Mouse (Mus musculus): ENCODE measurements around the gene Plcd1. TPM values are rescaled to one million over a fixed set of nuclear protein-coding genes. Genes with fewer than 3 reads are reported as not detected.

Plcd1 gene
- total RNA-seq, 2 experiments from 2014 or later, result not detected

- ATAC-seq (replicated peaks; ENCODE audit: low FRiP score, low TSS enrichment, poor library complexity, severe bottlenecking), result peak; percentile 24; the same call in 1 of the 2 replicates
Observed at GRCm38 (mm10) chr9:119063036-119063644, 30.2 kb downstream of the Plcd1 start.

GRCm38 (mm10) chr9:119060701-119061100, 32.6 kb downstream of the Plcd1 start:
- no peak for ATAC-seq (replicated peaks; ENCODE audit: low FRiP score, low TSS enrichment, poor library complexity, severe bottlenecking)

- no peak for ATAC-seq (replicated peaks; ENCODE audit: low FRiP score, low TSS enrichment, poor library complexity, severe bottlenecking)
Observed at GRCm38 (mm10) chr9:119058245-119058644, 35.1 kb downstream of the Plcd1 start.

- no peak for ATAC-seq (replicated peaks; ENCODE audit: low FRiP score, low TSS enrichment, poor library complexity, severe bottlenecking)
Observed at GRCm38 (mm10) chr9:119055336-119055735, 38.0 kb downstream of the Plcd1 start.

- ATAC-seq (replicated peaks; ENCODE audit: low FRiP score, low TSS enrichment, poor library complexity, severe bottlenecking), result no peak
Observed at GRCm38 (mm10) chr9:119053964-119054576, 39.2 kb downstream of the Plcd1 start.

- no peak for ATAC-seq (replicated peaks; ENCODE audit: low FRiP score, low TSS enrichment, poor library complexity, severe bottlenecking)
Observed at GRCm38 (mm10) chr9:119052154-119052944, 41.0 kb downstream of the Plcd1 start, which contains the start of gene Vill. TSS of gene Vill (plus strand) at chr9:119052778.

- no peak for ATAC-seq (replicated peaks; ENCODE audit: low FRiP score, low TSS enrichment, poor library complexity, severe bottlenecking)
Observed at GRCm38 (mm10) chr9:119051158-119051557, 42.1 kb downstream of the Plcd1 start.

GRCm38 (mm10) chr9:119048182-119048903, 45.0 kb downstream of the Plcd1 start:
- ATAC-seq (replicated peaks; ENCODE audit: low FRiP score, low TSS enrichment, poor library complexity, severe bottlenecking), result peak; percentile 82

GRCm38 (mm10) chr9:119040101-119040775, 53.1 kb downstream of the Plcd1 start:
- ATAC-seq (replicated peaks; ENCODE audit: low FRiP score, low TSS enrichment, poor library complexity, severe bottlenecking), result no peak

- peak; percentile 78 for ATAC-seq (replicated peaks; ENCODE audit: low FRiP score, low TSS enrichment, poor library complexity, severe bottlenecking)
Observed at GRCm38 (mm10) chr9:119038574-119038973, 54.7 kb downstream of the Plcd1 start.

GRCm38 (mm10) chr9:119037076-119037730, 56.1 kb downstream of the Plcd1 start:
- no peak for ATAC-seq (replicated peaks; ENCODE audit: low FRiP score, low TSS enrichment, poor library complexity, severe bottlenecking)

GRCm38 (mm10) chr9:119035836-119036235, 57.5 kb downstream of the Plcd1 start:
- ATAC-seq (replicated peaks; ENCODE audit: low FRiP score, low TSS enrichment, poor library complexity, severe bottlenecking), result no peak

GRCm38 (mm10) chr9:119034676-119035665, 58.3 kb downstream of the Plcd1 start:
- no peak for ATAC-seq (replicated peaks; ENCODE audit: low FRiP score, low TSS enrichment, poor library complexity, severe bottlenecking)

GRCm38 (mm10) chr9:119034069-119034468, 59.2 kb downstream of the Plcd1 start:
- ATAC-seq (replicated peaks; ENCODE audit: low FRiP score, low TSS enrichment, poor library complexity, severe bottlenecking), result no peak

GRCm38 (mm10) chr9:119033111-119033921, 60.0 kb downstream of the Plcd1 start:
- no peak for ATAC-seq (replicated peaks; ENCODE audit: low FRiP score, low TSS enrichment, poor library complexity, severe bottlenecking)

- ATAC-seq (replicated peaks; ENCODE audit: low FRiP score, low TSS enrichment, poor library complexity, severe bottlenecking), result no peak
Observed at GRCm38 (mm10) chr9:119032538-119032937, 60.8 kb downstream of the Plcd1 start.

- ATAC-seq (replicated peaks; ENCODE audit: low FRiP score, low TSS enrichment, poor library complexity, severe bottlenecking), result no peak
Observed at GRCm38 (mm10) chr9:119031772-119032171, 61.5 kb downstream of the Plcd1 start.

Measured in megakaryocyte-erythroid progenitor cell, adult 5-6 weeks (primary cell).